Mouse (Mus musculus) brain, embryonic 14.5 days (tissue): ENCODE data around the gene Nrd1.

Experiments
- CTCF ChIP-seq: fragments of 200-500 bp; IDR thresholded peaks from 2 replicates; pipeline ENCODE4 v1.5.1; 2012; ENCODE audit warnings: inconsistent platforms, mild to moderate bottlenecking, moderate library complexity, borderline replicate concordance; ENCODE audit not compliant: insufficient read depth, insufficient read length; ENCODE audit errors: extremely low read depth
- POLR2A ChIP-seq: fragments of 200-500 bp; IDR thresholded peaks from 2 replicates; pipeline ENCODE4 v1.6.1; 2012; ENCODE audit warnings: mild to moderate bottlenecking, inconsistent platforms, borderline replicate concordance; ENCODE audit not compliant: poor library complexity, insufficient read depth, insufficient read length, severe bottlenecking; ENCODE audit errors: extremely low read depth

- TF ChIP-seq POLR2A (no peak), CTCF (no peak)
Measured at GRCm38 (mm10) chr4:109109686-109110085, 109.2 kb downstream of the Nrd1 start.
